Mouse (Mus musculus) CH12.LX (cell line): ENCODE data around the gene Rerg.

ENCODE experiments used
- CHD2 ChIP-seq: IDR thresholded peaks from 2 replicates; pipeline ENCODE4 v1.6.1; 2011; ENCODE audit warnings: low read length, improper control_type of control experiment
- GABPA ChIP-seq: IDR thresholded peaks from 2 replicates; pipeline ENCODE4 v1.6.1; 2012; ENCODE audit warnings: low read depth, low read length, improper control_type of control experiment, inconsistent platforms; ENCODE audit not compliant: insufficient replicate concordance
- HCFC1 ChIP-seq: IDR thresholded peaks from 2 replicates; pipeline ENCODE4 v1.6.1; 2012; ENCODE audit warnings: low read depth, mild to moderate bottlenecking, inconsistent platforms, low read length, improper control_type of control experiment
- POLR2A ChIP-seq: IDR thresholded peaks from 2 replicates; pipeline ENCODE4 v1.6.1; 2011; ENCODE audit warnings: low read depth, mild to moderate bottlenecking, improper control_type of control experiment, low read length
- USF1 ChIP-seq: IDR thresholded peaks from 2 replicates; pipeline ENCODE4 v1.6.1; 2014; ENCODE audit warnings: low read depth, mild to moderate bottlenecking, inconsistent platforms, low read length, improper control_type of control experiment

DNA sequence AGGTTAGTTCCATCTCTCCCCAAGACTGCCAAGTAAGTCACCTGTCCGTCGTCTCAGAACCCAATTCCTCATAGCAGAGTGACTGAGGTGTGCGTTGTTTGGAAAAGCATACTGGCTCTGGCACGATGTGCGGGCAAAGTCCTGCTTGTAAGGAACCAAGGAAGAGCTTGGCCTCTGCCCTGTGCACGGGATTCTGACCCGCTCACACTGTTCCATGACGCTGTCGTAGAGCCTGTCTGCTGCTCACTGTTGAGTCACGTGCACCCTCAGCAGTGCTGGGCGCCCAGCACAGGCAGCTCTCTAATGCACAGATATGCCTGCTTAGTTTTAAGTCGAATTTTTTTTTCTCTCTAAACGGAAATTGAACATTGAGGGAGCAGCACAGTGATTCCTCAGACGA is 17.3 kb downstream of the Rerg start:
- TF ChIP-seq CHD2 (no peak), POLR2A (no peak), HCFC1 (no peak), USF1 (no peak), GABPA (no peak)
